Mouse (Mus musculus) hindbrain, embryonic 14.5 days (tissue): ENCODE measurements around the gene H2-DMb2. TPM values are rescaled to one million over a fixed set of nuclear protein-coding genes. Genes with fewer than 3 reads are reported as not detected.
A peak's percentile ranks its signal among the peaks of the same experiment; 100 is the strongest.

ENCODE experiments used
- ATAC-seq: fragments of 200-750 bp; cut with Nextera tagmentation; 2 replicates; pipeline ENCODE4 v1.8.0; 2017; ENCODE audit warnings: moderate number of reproducible peaks, mild to moderate bottlenecking, moderate TSS enrichment, moderate library complexity; ENCODE audit not compliant: low FRiP score
- DNase-seq: peaks from one replicate; pipeline ENCODE4 v3.0.0-alpha.2; 2015; ENCODE audit warnings: low spot score
- H3K27ac ChIP-seq: fragments of 300-500 bp; sonication (generic); 2 replicates; pipeline ENCODE4 v1.5.1; 2014; ENCODE audit warnings: mild to moderate bottlenecking, moderate library complexity
- H3K27me3 ChIP-seq: fragments of 300-500 bp; sonication (generic); 2 replicates; pipeline ENCODE4 v1.6.1; 2014; ENCODE audit warnings: mild to moderate bottlenecking, low read length, mixed read lengths; ENCODE audit not compliant: control insufficient read depth, insufficient read depth
- H3K36me3 ChIP-seq: fragments of 300-500 bp; sonication (generic); replicated peaks from 2 replicates; pipeline ENCODE4 v1.6.1; 2014; ENCODE audit not compliant: control insufficient read depth, insufficient read depth
- H3K4me1 ChIP-seq: fragments of 300-500 bp; sonication (generic); replicated peaks from 2 replicates; pipeline ENCODE4 v1.6.1; 2014; ENCODE audit warnings: antibody characterized with exemption, low read length, mixed read lengths; ENCODE audit not compliant: control insufficient read depth, insufficient read depth
- H3K4me2 ChIP-seq: fragments of 300-500 bp; sonication (generic); replicated peaks from 2 replicates; pipeline ENCODE4 v1.6.1; 2014; ENCODE audit warnings: mild to moderate bottlenecking, moderate library complexity
- H3K4me3 ChIP-seq: fragments of 300-500 bp; sonication (generic); replicated peaks from 2 replicates; pipeline ENCODE4 v1.5.1; 2014; ENCODE audit warnings: mild to moderate bottlenecking, low read length
- H3K9ac ChIP-seq: fragments of 300-500 bp; sonication (generic); 2 replicates; pipeline ENCODE4 v1.6.1; 2014
- H3K9me3 ChIP-seq: fragments of 300-500 bp; sonication (generic); 2 replicates; pipeline ENCODE4 v1.6.1; 2016; ENCODE audit warnings: low read length; ENCODE audit not compliant: control insufficient read depth
- WGBS: fragments of 180-500 bp; shearing (Covaris S2); extraction: QIAGEN DNeasy Blood & Tissue Kit; methylation state at CpG from one replicate; pipeline ENCODE4 v1.1.7; 2014; 5-methylcytosine and 5-hydroxymethylcytosine counted together
- polyA plus RNA-seq: library from polyadenylated mRNA; unstranded; fragments of >200 nt; fragmentation: Nextera tagmentation; extraction: Ambion mirVana; gene quantifications from 2 replicates; pipeline ENCODE4 v1.2.1, GENCODE M21; 2014

Gene H2-DMb2
- polyA plus RNA-seq, 1 experiment from 2014 or later: not detected

DNA sequence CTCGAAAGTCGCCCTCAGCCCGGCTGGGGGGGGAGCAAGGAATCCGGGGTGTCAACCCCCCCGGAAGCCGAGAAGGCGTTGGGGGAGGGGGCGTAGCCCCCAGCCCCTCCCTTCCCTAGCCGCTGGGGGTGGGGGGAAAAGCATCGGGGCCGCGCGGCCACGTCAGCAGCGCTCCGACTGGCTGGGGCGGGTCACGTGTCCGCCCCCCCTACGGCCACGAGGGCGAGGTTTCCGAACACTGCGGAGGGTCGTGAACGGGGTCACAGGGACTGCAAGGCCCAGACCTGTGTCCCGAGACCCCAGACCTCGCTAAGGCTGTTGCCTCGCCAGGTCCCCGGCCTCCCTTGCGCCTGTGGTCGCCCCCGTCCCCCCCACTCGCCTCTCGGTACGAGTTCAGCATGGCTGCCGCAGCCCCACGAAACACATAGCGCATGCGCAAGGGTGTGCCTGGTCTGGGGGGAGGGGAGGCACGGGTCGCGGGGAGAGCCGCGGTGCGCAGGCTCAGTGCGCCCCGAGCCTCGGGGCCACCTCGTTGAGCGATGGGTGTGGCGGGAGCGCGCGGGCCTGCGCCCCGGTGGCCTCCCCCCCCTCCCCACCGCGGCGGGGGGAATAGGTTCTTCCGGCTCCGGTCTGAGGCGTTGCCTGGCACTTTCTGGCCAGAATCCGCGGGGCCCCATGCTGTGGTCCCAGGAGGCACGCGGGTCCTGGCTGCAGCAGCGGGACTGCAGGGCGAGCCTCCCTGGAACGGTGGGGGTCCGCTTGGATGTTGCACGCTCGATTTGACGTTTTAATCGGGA lies 20.7 kb upstream of the H2-DMb2 start, which contains the start of gene Brd2:
Gene Brd2, minus strand, starts transcription at position 447 of the 797 bp plus-strand sequence.
- Histone ChIP-seq H3K9me3 (no peaks in the 10 kb centered on the region), H3K27me3 (no peaks in the 10 kb centered on the region), H3K4me1 (peaks cover 15% of the 10 kb centered on the region), H3K9ac (peak within 1 kb of the TSS; percentile 90), H3K36me3 (peaks cover 15% of the 10 kb centered on the region), H3K4me2 (peak within 1 kb of the TSS; percentile 94), H3K4me3 (peak within 1 kb of the TSS; percentile 88), H3K27ac (peak within 1 kb of the TSS; percentile 100)
- peak; percentile 56 for ATAC-seq
- peak; percentile 97 for DNase-seq
- WGBS: under 1% methylated on average over 71 of the region's 75 CpGs

DNA sequence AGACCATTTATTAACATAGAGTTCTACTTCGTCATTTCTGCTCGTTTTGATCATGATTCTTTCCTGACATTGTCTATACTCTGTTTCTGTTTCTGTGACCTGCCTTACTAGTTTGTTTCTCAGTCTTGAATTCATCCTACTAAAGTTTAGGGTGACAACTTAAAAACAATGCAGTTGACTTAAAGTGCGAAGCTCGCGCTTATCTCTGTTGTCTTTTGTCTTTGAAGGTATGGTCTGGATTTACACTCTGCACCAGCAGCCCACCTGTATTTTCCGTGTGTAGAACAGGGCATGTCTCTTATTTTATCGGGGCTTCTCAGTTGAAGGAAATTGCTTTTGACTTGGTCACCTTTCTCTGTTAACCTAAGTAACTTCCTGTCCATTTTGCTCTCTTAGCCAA lies 20.0 kb upstream of the H2-DMb2 start:
- ATAC-seq (no peak), DNase-seq (no peak)
- peak overlapping the region; percentile 94 for H3K4me2 ChIP-seq
- H3K27ac ChIP-seq: peak overlapping the region; percentile 100
- H3K9ac ChIP-seq: peak overlapping the region; percentile 90
- H3K4me3 ChIP-seq: peak overlapping the region; percentile 88
- no peaks in the 10 kb centered on the region for H3K9me3 ChIP-seq
- 2% methylated on average over 7 of the region's 7 CpGs for WGBS
- H3K27me3 ChIP-seq: no peaks in the 10 kb centered on the region
- H3K4me1 ChIP-seq: peaks cover 14% of the 10 kb centered on the region
- peaks cover 9% of the 10 kb centered on the region for H3K36me3 ChIP-seq

GRCm38 (mm10) chr17:34123518-34123917 lies 19.6 kb upstream of the H2-DMb2 start:
- Histone ChIP-seq H3K27me3 (no peaks in the 10 kb centered on the region), H3K27ac (peak overlapping the region; percentile 100), H3K4me2 (peak overlapping the region; percentile 94), H3K4me3 (peak overlapping the region; percentile 88), H3K4me1 (peaks cover 14% of the 10 kb centered on the region), H3K9me3 (no peaks in the 10 kb centered on the region), H3K9ac (peak overlapping the region; percentile 90), H3K36me3 (peaks cover 5% of the 10 kb centered on the region)
- ATAC-seq: no peak
- no peak for DNase-seq
- 4% methylated on average over 2 of the region's 2 CpGs for WGBS

GRCm38 (mm10) chr17:34124649-34125048 lies 18.5 kb upstream of the H2-DMb2 start:
- Histone ChIP-seq H3K4me2 (0 out of 2 replicates have a peak overlapping the region, but pooled peaks have one; percentile 94), H3K27me3 (no peaks in the 10 kb centered on the region), H3K9ac (no peak overlapping the region), H3K36me3 (no peaks in the 10 kb centered on the region), H3K4me1 (peaks cover 14% of the 10 kb centered on the region), H3K9me3 (no peaks in the 10 kb centered on the region), H3K4me3 (no peak overlapping the region), H3K27ac (no peak overlapping the region)
- 81% methylated on average over 6 of the region's 6 CpGs for WGBS
- ATAC-seq (no peak), DNase-seq (no peak)

DNA sequence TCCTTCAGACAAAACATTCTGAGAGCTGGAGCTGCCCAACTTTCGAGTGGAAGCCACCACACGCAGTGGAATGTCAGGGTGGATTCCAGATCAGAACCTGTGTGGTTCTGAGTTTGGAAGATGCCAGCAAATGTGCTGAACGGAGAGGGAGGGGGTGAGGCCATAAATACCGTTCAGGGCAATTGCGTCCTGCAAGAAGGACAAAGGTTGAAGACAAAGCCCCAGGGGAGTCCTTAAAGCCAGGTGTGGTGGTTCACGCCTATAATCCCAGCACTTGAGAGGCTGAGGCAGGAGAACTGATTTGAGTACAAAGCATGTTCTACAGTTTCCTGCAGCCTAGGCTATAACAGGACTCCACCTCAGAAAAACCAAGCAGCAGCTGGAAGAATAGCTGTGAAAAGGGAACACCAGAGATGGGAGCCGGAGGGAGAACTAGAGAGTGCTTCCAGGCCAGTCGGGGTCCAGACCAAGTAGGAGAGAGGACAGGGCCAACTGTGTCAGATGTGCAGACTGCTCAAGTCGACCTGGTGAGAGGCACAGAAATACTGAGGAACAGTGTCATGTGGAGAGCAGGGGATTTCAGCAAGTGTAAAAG lies 16.2 kb upstream of the H2-DMb2 start:
- Histone ChIP-seq H3K9me3 (no peaks in the 10 kb centered on the region), H3K36me3 (no peaks in the 10 kb centered on the region), H3K4me2 (no peak overlapping the region), H3K9ac (no peak overlapping the region), H3K27ac (no peak overlapping the region), H3K4me1 (peaks cover 14% of the 10 kb centered on the region), H3K4me3 (no peak overlapping the region), H3K27me3 (no peaks in the 10 kb centered on the region)
- 59% methylated on average over 9 of the region's 9 CpGs for WGBS
- no peak for DNase-seq
- ATAC-seq: no peak

GRCm38 (mm10) chr17:34127475-34127874 lies 15.6 kb upstream of the H2-DMb2 start:
- Histone ChIP-seq H3K9me3 (no peaks in the 10 kb centered on the region), H3K4me3 (no peak overlapping the region), H3K4me1 (peaks cover 14% of the 10 kb centered on the region), H3K4me2 (no peak overlapping the region), H3K27me3 (no peaks in the 10 kb centered on the region), H3K27ac (no peak overlapping the region), H3K36me3 (no peaks in the 10 kb centered on the region), H3K9ac (no peak overlapping the region)
- ATAC-seq (no peak), DNase-seq (no peak)
- 20% methylated on average over 6 of the region's 6 CpGs for WGBS

GRCm38 (mm10) chr17:34128264-34128937 lies 14.7 kb upstream of the H2-DMb2 start:
- H3K9ac ChIP-seq: no peak overlapping the region
- peaks cover 12% of the 10 kb centered on the region for H3K4me1 ChIP-seq
- DNase-seq (no peak), ATAC-seq (no peak; the same call in 1 of the 2 replicates)
- H3K9me3 ChIP-seq: no peaks in the 10 kb centered on the region
- H3K27me3 ChIP-seq: no peaks in the 10 kb centered on the region
- no peak overlapping the region for H3K4me3 ChIP-seq
- H3K27ac ChIP-seq: no peak overlapping the region
- WGBS: 23% methylated on average over 13 of the region's 13 CpGs
- H3K4me2 ChIP-seq: no peak overlapping the region
- H3K36me3 ChIP-seq: no peaks in the 10 kb centered on the region

- Histone ChIP-seq H3K27ac (no peak overlapping the region), H3K27me3 (no peaks in the 10 kb centered on the region), H3K4me1 (peaks cover 5% of the 10 kb centered on the region; the same call in 1 of the 2 replicates), H3K4me3 (no peak overlapping the region), H3K9me3 (no peaks in the 10 kb centered on the region), H3K9ac (no peak overlapping the region), H3K36me3 (no peaks in the 10 kb centered on the region), H3K4me2 (0 out of 2 replicates have a peak overlapping the region, but pooled peaks have one; percentile 4)
- 24% methylated on average over 18 of the region's 18 CpGs for WGBS
- ATAC-seq (peak; percentile 24; the same call in 1 of the 2 replicates), DNase-seq (no peak)
These were observed 13.9 kb upstream of the H2-DMb2 start for GRCm38 (mm10) chr17:34128944-34129791.
